Mouse (Mus musculus): Measurements from ENCODE around the gene Xcr1. TPM values are rescaled to one million over a fixed set of nuclear protein-coding genes. Genes with fewer than 3 reads are reported as not detected.

Gene Xcr1
- total and polyA plus RNA-seq, 3 experiments: 0.57 to 1.9 (median 0.62) TPM

- in situ Hi-C loops (cut with MboI; ENCODE audit: low pct_ligation_motif_present, low pct_unique_long_range_greater_than_20kb, low sequenced_read_pairs): no loop called here
- Histone ChIP-seq H3K4me2 (ENCODE audit: insufficient read depth, low read depth, poor library complexity, severe bottlenecking) (no peak overlapping the region), H3K27me3 (replicated peaks) (no peaks in the 10 kb centered on the region), H3K9me3 (replicated peaks; ENCODE audit: low read length) (no peaks in the 10 kb centered on the region), H3K27ac (ENCODE audit: insufficient read depth, low read depth) (no peak overlapping the region), H3K79me2 (replicated peaks; ENCODE audit: control insufficient read depth, extremely low read depth, insufficient read depth, poor library complexity, severe bottlenecking) (no peaks in the 10 kb centered on the region), H3K4me1 (ENCODE audit: control insufficient read depth in 1 of 2, insufficient read depth in 2 of 2) (peaks cover 0 to 4% of the 10 kb centered on the region in 2 experiments; a peak in 1 of 4 replicates), H3K4me3 (replicated peaks in 1 of 3; ENCODE audit: low read depth in 2 of 3, low read length in 2 of 3, poor library complexity in 1 of 3) (no peak overlapping the region), H3K36me3 (replicated peaks in 1 of 2; ENCODE audit: control insufficient read depth in 1 of 2, insufficient read depth in 1 of 2, low read length in 1 of 2) (peaks cover 74 to 90% of the 10 kb centered on the region in 2 experiments), H3K9ac (ENCODE audit: insufficient read depth, low read depth) (no peak overlapping the region)
- dilution Hi-C loops (cut with MboI; ENCODE audit: extremely low pct_ligation_motif_present, extremely low pct_unique_long_range_greater_than_20kb, low sequenced_read_pairs): no loop called here
- TF ChIP-seq ZNF384 (IDR thresholded peaks at IDR 0.05; ENCODE audit: low read depth, low read length) (no peak), POLR2AphosphoS2 (IDR thresholded peaks at IDR 0.05; ENCODE audit: low read depth, low read length) (no peak), MYC (IDR thresholded peaks at IDR 0.05; ENCODE audit: low read depth, low read length) (no peak), IRF4 (IDR thresholded peaks at IDR 0.05; ENCODE audit: low read depth, low read length) (no peak)
- no peak for DNase-seq (ENCODE audit: extremely low read depth)
Observed at GRCm38 (mm10) chr9:123835851-123836250, 26.0 kb downstream of the Xcr1 start.

DNA sequence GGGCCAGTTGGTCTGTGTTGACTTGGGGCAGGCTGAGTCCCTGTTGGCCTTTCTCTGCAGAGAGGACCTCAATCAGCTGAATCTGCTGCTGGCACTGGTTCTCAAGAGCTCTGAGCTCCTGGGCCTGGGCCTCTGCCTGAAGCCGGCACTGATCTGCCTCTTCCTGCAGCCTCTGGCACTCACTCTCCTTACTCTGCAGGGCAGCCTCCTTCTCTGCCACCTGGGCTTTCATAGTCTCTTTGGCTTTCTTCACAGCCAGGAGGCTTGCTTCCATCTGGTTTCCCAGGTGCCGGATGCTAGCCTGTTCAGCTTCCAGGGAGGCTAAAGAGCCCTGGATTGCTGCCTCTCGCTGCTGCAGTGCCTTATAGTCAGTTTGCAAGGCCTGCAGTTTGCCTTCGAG lies 32.9 kb downstream of the Xcr1 start:
- no peaks in the 10 kb centered on the region for H3K27me3 ChIP-seq (replicated peaks)
- TF ChIP-seq MAX (IDR thresholded peaks at IDR 0.05; ENCODE audit: low read length) (no peak), MEF2A (IDR thresholded peaks at IDR 0.05; ENCODE audit: borderline replicate concordance, low read depth, low read length) (no peak), TBP (conservative IDR thresholded peaks at IDR 0.05; ENCODE audit: low read depth, low read length) (no peak), E2F4 (IDR thresholded peaks at IDR 0.05; ENCODE audit: insufficient replicate concordance, low read depth, low read length) (no peak), ZMIZ1 (IDR thresholded peaks at IDR 0.05; ENCODE audit: low read depth, low read length) (no peak), MAFK (IDR thresholded peaks at IDR 0.05; ENCODE audit: insufficient replicate concordance, low read length) (no peak), MAZ (IDR thresholded peaks at IDR 0.05; ENCODE audit: low read depth, low read length) (no peak), JUND (conservative IDR thresholded peaks at IDR 0.05; ENCODE audit: low read depth, low read length) (no peak), ZKSCAN1 (IDR thresholded peaks at IDR 0.05; ENCODE audit: borderline replicate concordance, low read depth, low read length) (no peak), CHD2 (IDR thresholded peaks at IDR 0.05; ENCODE audit: low read length) (no peak), PAX5 (IDR thresholded peaks at IDR 0.05; ENCODE audit: low read length) (no peak), ZC3H11A (IDR thresholded peaks at IDR 0.05; ENCODE audit: low read depth, low read length) (no peak), USF2 (conservative IDR thresholded peaks at IDR 0.05; ENCODE audit: low read depth, low read length) (no peak)
- H3K79me2 ChIP-seq (replicated peaks; ENCODE audit: control insufficient read depth, extremely low read depth, insufficient read depth, poor library complexity, severe bottlenecking): no peaks in the 10 kb centered on the region
- in situ Hi-C loops (cut with MboI; ENCODE audit: low pct_ligation_motif_present, low pct_unique_long_range_greater_than_20kb, low sequenced_read_pairs): no loop called here
- dilution Hi-C loops (cut with MboI; ENCODE audit: extremely low pct_ligation_motif_present, extremely low pct_unique_long_range_greater_than_20kb, low sequenced_read_pairs): no loop called here
- H3K4me1 ChIP-seq (ENCODE audit: control insufficient read depth in 1 of 2, insufficient read depth in 2 of 2): no peaks in the 10 kb centered on the region
- H3K4me3 ChIP-seq (replicated peaks in 1 of 3; ENCODE audit: low read depth in 2 of 3, low read length in 2 of 3, poor library complexity in 1 of 3): no peak overlapping the region
- no peak for DNase-seq (ENCODE audit: extremely low read depth)
- H3K9ac ChIP-seq (ENCODE audit: insufficient read depth, low read depth): no peak overlapping the region
- H3K9me3 ChIP-seq (replicated peaks; ENCODE audit: low read length): no peaks in the 10 kb centered on the region
- no peak overlapping the region for H3K4me2 ChIP-seq (ENCODE audit: insufficient read depth, low read depth, poor library complexity, severe bottlenecking)
- H3K27ac ChIP-seq (ENCODE audit: insufficient read depth, low read depth): no peak overlapping the region
- peaks cover 69 to 91% of the 10 kb centered on the region in 2 experiments for H3K36me3 ChIP-seq (replicated peaks in 1 of 2; ENCODE audit: control insufficient read depth in 1 of 2, insufficient read depth in 1 of 2, low read length in 1 of 2)

Measured in CH12.LX (cell line).